Mouse (Mus musculus): Measurements from ENCODE around the gene Dmtf1. TPM values are rescaled to one million over a fixed set of nuclear protein-coding genes. Genes with fewer than 3 reads are reported as not detected.
A peak's percentile ranks its signal among the peaks of the same experiment; 100 is the strongest.

Dmtf1 gene
- polyA plus RNA-seq, 1 experiment, result 94.3 TPM

- Histone ChIP-seq H3K9me3 (replicated peaks; ENCODE audit: control insufficient read depth, insufficient read depth, low read length, poor library complexity, severe bottlenecking) (no peaks in the 10 kb centered on the region), H3K4me3 (ENCODE audit: low read depth, low read length) (no peak overlapping the region), H3K27ac (ENCODE audit: insufficient read depth, low read length) (no peak overlapping the region), H3K27me3 (ENCODE audit: control insufficient read depth, insufficient read depth, low read length, poor library complexity, severe bottlenecking) (no peaks in the 10 kb centered on the region), H3K36me3 (ENCODE audit: control insufficient read depth, insufficient read depth, low read length, poor library complexity, severe bottlenecking) (no peaks in the 10 kb centered on the region), H3K9ac (ENCODE audit: low read depth, poor library complexity, severe bottlenecking) (no peak overlapping the region), H3K4me1 (ENCODE audit: control insufficient read depth, insufficient read depth, low read length) (no peaks in the 10 kb centered on the region)
- TF ChIP-seq EP300 (IDR thresholded peaks at IDR 0.05; ENCODE audit: insufficient read depth, low read depth, low read length) (no peak), POLR2A (IDR thresholded peaks at IDR 0.05; ENCODE audit: insufficient read depth, low read length) (no peak), CTCF (IDR thresholded peaks at IDR 0.05; ENCODE audit: low read depth, low read length) (no peak)
These were observed 54.8 kb downstream of the Dmtf1 start for GRCm38 (mm10) chr5:9106806-9107205.

- H3K9ac ChIP-seq (ENCODE audit: low read depth, poor library complexity, severe bottlenecking), result no peak overlapping the region
- H3K4me1 ChIP-seq (ENCODE audit: control insufficient read depth, insufficient read depth, low read length), result no peaks in the 10 kb centered on the region
- H3K27ac ChIP-seq (ENCODE audit: insufficient read depth, low read length), result no peak overlapping the region
- H3K27me3 ChIP-seq (ENCODE audit: control insufficient read depth, insufficient read depth, low read length, poor library complexity, severe bottlenecking), result no peaks in the 10 kb centered on the region
- no peak for TF ChIP-seq POLR2A (IDR thresholded peaks at IDR 0.05; ENCODE audit: insufficient read depth, low read length)
- TF ChIP-seq EP300 (IDR thresholded peaks at IDR 0.05; ENCODE audit: insufficient read depth, low read depth, low read length), result no peak
- no peaks in the 10 kb centered on the region for H3K9me3 ChIP-seq (replicated peaks; ENCODE audit: control insufficient read depth, insufficient read depth, low read length, poor library complexity, severe bottlenecking)
- H3K36me3 ChIP-seq (ENCODE audit: control insufficient read depth, insufficient read depth, low read length, poor library complexity, severe bottlenecking), result no peaks in the 10 kb centered on the region
- H3K4me3 ChIP-seq (ENCODE audit: low read depth, low read length), result no peak overlapping the region
These were observed 57.6 kb downstream of the Dmtf1 start for GRCm38 (mm10) chr5:9103958-9104357.

GRCm38 (mm10) chr5:9102696-9103095, 58.9 kb downstream of the Dmtf1 start:
- Histone ChIP-seq H3K27ac (ENCODE audit: insufficient read depth, low read length) (no peak overlapping the region), H3K9ac (ENCODE audit: low read depth, poor library complexity, severe bottlenecking) (no peak overlapping the region), H3K27me3 (ENCODE audit: control insufficient read depth, insufficient read depth, low read length, poor library complexity, severe bottlenecking) (no peaks in the 10 kb centered on the region), H3K36me3 (ENCODE audit: control insufficient read depth, insufficient read depth, low read length, poor library complexity, severe bottlenecking) (no peaks in the 10 kb centered on the region), H3K4me1 (ENCODE audit: control insufficient read depth, insufficient read depth, low read length) (no peaks in the 10 kb centered on the region), H3K4me3 (ENCODE audit: low read depth, low read length) (no peak overlapping the region), H3K9me3 (replicated peaks; ENCODE audit: control insufficient read depth, insufficient read depth, low read length, poor library complexity, severe bottlenecking) (no peaks in the 10 kb centered on the region; the same call in 1 of the 2 replicates)
- no peak for TF ChIP-seq EP300 (IDR thresholded peaks at IDR 0.05; ENCODE audit: insufficient read depth, low read depth, low read length)

- H3K4me1 ChIP-seq (ENCODE audit: control insufficient read depth, insufficient read depth, low read length), result no peaks in the 10 kb centered on the region
- peak overlapping the region; percentile 92 for H3K9ac ChIP-seq (ENCODE audit: low read depth, poor library complexity, severe bottlenecking)
- no peaks in the 10 kb centered on the region for H3K27me3 ChIP-seq (ENCODE audit: control insufficient read depth, insufficient read depth, low read length, poor library complexity, severe bottlenecking)
- H3K27ac ChIP-seq (ENCODE audit: insufficient read depth, low read length), result no peak overlapping the region
- TF ChIP-seq POLR2A (IDR thresholded peaks at IDR 0.05; ENCODE audit: insufficient read depth, low read length) (no peak), EP300 (IDR thresholded peaks at IDR 0.05; ENCODE audit: insufficient read depth, low read depth, low read length) (no peak), CTCF (IDR thresholded peaks at IDR 0.05; ENCODE audit: low read depth, low read length) (no peak)
- peaks cover 10% of the 10 kb centered on the region for H3K9me3 ChIP-seq (replicated peaks; ENCODE audit: control insufficient read depth, insufficient read depth, low read length, poor library complexity, severe bottlenecking)
- H3K4me3 ChIP-seq (ENCODE audit: low read depth, low read length), result peak overlapping the region; percentile 76
- H3K36me3 ChIP-seq (ENCODE audit: control insufficient read depth, insufficient read depth, low read length, poor library complexity, severe bottlenecking), result no peaks in the 10 kb centered on the region
These were observed 60.5 kb downstream of the Dmtf1 start for GRCm38 (mm10) chr5:9100849-9101801.

GRCm38 (mm10) chr5:9100207-9100848, 61.2 kb downstream of the Dmtf1 start, which contains the start of gene Tmem243:
Tmem243 (plus strand) TSS chr5:9100668.
- Histone ChIP-seq H3K4me3 (ENCODE audit: low read depth, low read length) (peak within 1 kb of the TSS; percentile 76), H3K27ac (ENCODE audit: insufficient read depth, low read length) (no peak within 1 kb of the TSS), H3K9me3 (replicated peaks; ENCODE audit: control insufficient read depth, insufficient read depth, low read length, poor library complexity, severe bottlenecking) (peaks cover 17% of the 10 kb centered on the region), H3K4me1 (ENCODE audit: control insufficient read depth, insufficient read depth, low read length) (no peaks in the 10 kb centered on the region), H3K9ac (ENCODE audit: low read depth, poor library complexity, severe bottlenecking) (peak within 1 kb of the TSS; percentile 92), H3K36me3 (ENCODE audit: control insufficient read depth, insufficient read depth, low read length, poor library complexity, severe bottlenecking) (no peaks in the 10 kb centered on the region), H3K27me3 (ENCODE audit: control insufficient read depth, insufficient read depth, low read length, poor library complexity, severe bottlenecking) (no peaks in the 10 kb centered on the region)
- TF ChIP-seq CTCF (IDR thresholded peaks at IDR 0.05; ENCODE audit: low read depth, low read length) (no peak), EP300 (IDR thresholded peaks at IDR 0.05; ENCODE audit: insufficient read depth, low read depth, low read length) (no peak), POLR2A (IDR thresholded peaks at IDR 0.05; ENCODE audit: insufficient read depth, low read length) (no peak)

GRCm38 (mm10) chr5:9093490-9093889, 68.1 kb downstream of the Dmtf1 start:
- peaks cover 19% of the 10 kb centered on the region for H3K9me3 ChIP-seq (replicated peaks; ENCODE audit: control insufficient read depth, insufficient read depth, low read length, poor library complexity, severe bottlenecking)
- H3K27ac ChIP-seq (ENCODE audit: insufficient read depth, low read length), result no peak overlapping the region
- TF ChIP-seq POLR2A (IDR thresholded peaks at IDR 0.05; ENCODE audit: insufficient read depth, low read length) (no peak), EP300 (IDR thresholded peaks at IDR 0.05; ENCODE audit: insufficient read depth, low read depth, low read length) (no peak), CTCF (IDR thresholded peaks at IDR 0.05; ENCODE audit: low read depth, low read length) (no peak)
- no peaks in the 10 kb centered on the region for H3K4me1 ChIP-seq (ENCODE audit: control insufficient read depth, insufficient read depth, low read length)
- H3K27me3 ChIP-seq (ENCODE audit: control insufficient read depth, insufficient read depth, low read length, poor library complexity, severe bottlenecking), result no peaks in the 10 kb centered on the region
- no peaks in the 10 kb centered on the region for H3K36me3 ChIP-seq (ENCODE audit: control insufficient read depth, insufficient read depth, low read length, poor library complexity, severe bottlenecking)
- H3K4me3 ChIP-seq (ENCODE audit: low read depth, low read length), result no peak overlapping the region
- H3K9ac ChIP-seq (ENCODE audit: low read depth, poor library complexity, severe bottlenecking), result no peak overlapping the region

All from ES-Bruce4 (cell line).